Mouse (Mus musculus): ENCODE results near the gene Cntn5. TPM values are rescaled to one million over a fixed set of nuclear protein-coding genes. Genes with fewer than 3 reads are reported as not detected.

The Cntn5 gene
- polyA plus RNA-seq, 1 experiment from 2014 or later, result 0.08 TPM

Small RNAs within 50 kb of the gene (microRNA-seq; reads per million reads assigned to microRNA genes)
- gene Gm24496 (not detected), gene Gm25086 (not detected), gene Gm26195 (not detected), gene Mir6237 (not detected)
